In the genomic region with DNA sequence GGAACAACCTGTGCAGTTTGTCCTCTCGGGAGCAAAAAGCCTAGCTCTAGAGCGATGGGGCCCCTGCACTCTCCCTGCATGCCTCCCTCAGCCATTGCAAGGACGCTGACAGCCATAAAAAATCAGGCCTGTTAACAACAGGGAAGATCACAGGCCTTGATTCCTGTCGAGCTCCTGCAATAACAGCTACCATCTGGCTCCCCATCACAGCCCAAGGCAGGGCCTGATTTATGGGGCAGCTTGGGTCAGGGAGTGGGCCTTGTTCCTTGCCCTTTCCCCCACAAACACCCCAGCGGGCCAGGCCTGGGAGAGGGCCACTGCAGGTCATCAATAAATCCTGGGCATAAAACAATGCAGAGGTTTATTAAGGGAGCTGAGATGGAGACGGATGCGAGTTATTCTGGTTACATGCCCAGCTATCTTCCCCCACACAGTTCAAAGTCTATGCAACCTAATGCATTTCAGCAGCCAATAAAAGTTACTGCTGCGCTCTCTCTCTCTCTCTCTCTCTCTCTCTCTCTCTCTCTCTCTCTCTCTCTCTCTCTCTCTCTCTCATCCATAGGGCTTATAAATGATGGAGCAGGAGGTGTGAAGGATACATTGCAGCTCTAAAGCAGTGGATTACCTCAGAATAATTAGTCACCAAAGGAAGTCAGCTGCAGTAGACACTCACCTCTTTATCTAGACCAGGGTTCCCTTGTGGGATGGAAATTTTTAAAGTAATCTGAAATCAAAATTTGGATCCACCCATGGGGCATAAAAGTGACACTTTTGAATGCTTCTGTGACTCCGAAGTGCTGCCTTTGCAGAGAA, we compare ENCODE assay signal across 9 mouse cellular contexts.
DNase-seq lines count a peak whose midpoint lies in the region; ATAC-seq and TF ChIP-seq lines count a peak whose summit lies in the region.
"Had no signal": no experiment of that assay in that cellular context is flagged by ENCODE, and none has a peak within 500 bp of the region (broad histone marks: within the 10 kb centered on the region; RNA-seq: fewer than 3 reads in every experiment).

No protein-coding gene starts in this region.

- H3K27ac ChIP-seq in midbrain, embryonic 10.5 days (replicated peaks): 0 out of 2 replicates have a peak overlapping the region, but pooled peaks have one; percentile 23
- no peak overlapping the region for H3K27ac ChIP-seq in midbrain, embryonic 16.5 days (ENCODE audit: low read length)
- H3K27ac ChIP-seq in hindbrain, embryonic 11.5 days (ENCODE audit: low read depth, low read length): 0 out of 2 replicates have a peak overlapping the region, but pooled peaks have one; percentile 34
- H3K27ac ChIP-seq in kidney, postnatal 0 days: peak overlapping the region; percentile 54
- peak overlapping the region; percentile 50; the same call in 1 of the 2 replicates for H3K27ac ChIP-seq in stomach, embryonic 14.5 days (ENCODE audit: low read length)
- no peak overlapping the region for H3K27ac ChIP-seq in gastrocnemius, adult 2 months

- peak; percentile 32 for DNase-seq in midbrain, embryonic 10.5 days (ENCODE audit: low spot score)
- DNase-seq in hindbrain, embryonic 11.5 days (ENCODE audit: low spot score): peak; percentile 53
- peak; percentile 93 for DNase-seq in kidney, postnatal 0 days (ENCODE audit: low spot score)
- no peak for DNase-seq in heart, postnatal 36 days
- DNase-seq in cerebellum, postnatal 4 days (ENCODE audit: low spot score in 2 of 2): no peak
- no peak for DNase-seq in gastrocnemius, adult 2 months
- DNase-seq: cerebellum, adult 18-20 months had no signal

- peaks cover 16% of the 10 kb centered on the region for H3K4me1 ChIP-seq in midbrain, embryonic 10.5 days
- H3K4me1 ChIP-seq in midbrain, embryonic 16.5 days (ENCODE audit: control insufficient read depth, insufficient read depth, low read length): no peaks in the 10 kb centered on the region
- no peaks in the 10 kb centered on the region for H3K4me1 ChIP-seq in hindbrain, embryonic 11.5 days (replicated peaks; ENCODE audit: control insufficient read depth, insufficient read depth, low read length)
- H3K4me1 ChIP-seq in kidney, postnatal 0 days (replicated peaks; ENCODE audit: insufficient read depth, low read length): peaks cover 14% of the 10 kb centered on the region; the same call in 1 of the 2 replicates
- peaks cover 19% of the 10 kb centered on the region for H3K4me1 ChIP-seq in stomach, embryonic 14.5 days (ENCODE audit: control insufficient read depth, insufficient read depth, low read length)

- no peak overlapping the region for H3K4me3 ChIP-seq in midbrain, embryonic 10.5 days
- H3K4me3 ChIP-seq in midbrain, embryonic 16.5 days (ENCODE audit: low read depth, low read length): no peak overlapping the region
- no peak overlapping the region for H3K4me3 ChIP-seq in hindbrain, embryonic 11.5 days (ENCODE audit: low read depth, low read length)
- H3K4me3 ChIP-seq in kidney, postnatal 0 days (replicated peaks; ENCODE audit: low read depth, low read length): no peak overlapping the region
- no peak overlapping the region for H3K4me3 ChIP-seq in stomach, embryonic 14.5 days (ENCODE audit: low read depth, low read length)
- no peak overlapping the region for H3K4me3 ChIP-seq in gastrocnemius, adult 2 months

- no peaks in the 10 kb centered on the region for H3K9me3 ChIP-seq in midbrain, embryonic 10.5 days (replicated peaks)
- no peaks in the 10 kb centered on the region for H3K9me3 ChIP-seq in midbrain, embryonic 16.5 days (replicated peaks; ENCODE audit: control insufficient read depth, low read length, poor library complexity, severe bottlenecking)
- H3K9me3 ChIP-seq in hindbrain, embryonic 11.5 days (ENCODE audit: control insufficient read depth, low read length): no peaks in the 10 kb centered on the region
- no peaks in the 10 kb centered on the region for H3K9me3 ChIP-seq in kidney, postnatal 0 days (replicated peaks; ENCODE audit: low read length)
- H3K9me3 ChIP-seq in stomach, embryonic 14.5 days (ENCODE audit: control insufficient read depth, low read depth, low read length): no peaks in the 10 kb centered on the region

- H3K9ac ChIP-seq in midbrain, embryonic 16.5 days (ENCODE audit: low read depth, low read length): no peak overlapping the region
- H3K9ac ChIP-seq in hindbrain, embryonic 11.5 days (ENCODE audit: low read depth, low read length): no peak overlapping the region
- peak overlapping the region; percentile 27; the same call in 1 of the 2 replicates for H3K9ac ChIP-seq in kidney, postnatal 0 days (ENCODE audit: low read depth, low read length)
- no peak overlapping the region for H3K9ac ChIP-seq in stomach, embryonic 14.5 days (replicated peaks; ENCODE audit: low read depth, low read length)

- WGBS in midbrain, embryonic 10.5 days: 68% methylated on average over 9 of the region's 9 CpGs
- 54% methylated on average over 9 of the region's 9 CpGs for WGBS in midbrain, embryonic 16.5 days
- WGBS in hindbrain, embryonic 11.5 days: 28% methylated on average over 9 of the region's 9 CpGs
- WGBS in kidney, postnatal 0 days: 19% methylated on average over 9 of the region's 9 CpGs
- 34% methylated on average over 9 of the region's 9 CpGs for WGBS in stomach, embryonic 14.5 days

- H3K27me3 ChIP-seq in midbrain, embryonic 10.5 days (ENCODE audit: low read depth, poor library complexity, severe bottlenecking): peaks cover 66% of the 10 kb centered on the region
- H3K27me3 ChIP-seq in midbrain, embryonic 16.5 days (ENCODE audit: control insufficient read depth, insufficient read depth, low read depth, low read length): peaks cover 17% of the 10 kb centered on the region
- H3K27me3 ChIP-seq in hindbrain, embryonic 11.5 days (ENCODE audit: control insufficient read depth, insufficient read depth, low read length): no peaks in the 10 kb centered on the region; the same call in 1 of the 2 replicates
- H3K27me3 ChIP-seq in kidney, postnatal 0 days (ENCODE audit: insufficient read depth, low read length): no peaks in the 10 kb centered on the region
- H3K27me3 ChIP-seq in stomach, embryonic 14.5 days (ENCODE audit: control insufficient read depth, insufficient read depth, low read length): no peaks in the 10 kb centered on the region

- no peak overlapping the region for H3K4me2 ChIP-seq in midbrain, embryonic 16.5 days (ENCODE audit: low read length)
- H3K4me2 ChIP-seq in hindbrain, embryonic 11.5 days (replicated peaks; ENCODE audit: low read depth, low read length): no peak overlapping the region
- no peak overlapping the region for H3K4me2 ChIP-seq in kidney, postnatal 0 days (ENCODE audit: low read length)
- no peak overlapping the region for H3K4me2 ChIP-seq in stomach, embryonic 14.5 days (replicated peaks; ENCODE audit: low read depth, low read length)

- TF ChIP-seq CTCF in kidney, postnatal 0 days (IDR thresholded peaks at IDR 0.05; ENCODE audit: low read depth): no peak
- no peak for TF ChIP-seq CTCF in gastrocnemius, adult 2 months (IDR thresholded peaks at IDR 0.05)

- intact Hi-C loops in heart, postnatal 36 days (cut with DNase I): no loop called here
- intact Hi-C loops in gastrocnemius, adult 2 months (cut with DNase I): no loop called here

- H3K36me3 ChIP-seq in midbrain, embryonic 10.5 days: no peaks in the 10 kb centered on the region
- H3K36me3 ChIP-seq in midbrain, embryonic 16.5 days (ENCODE audit: control insufficient read depth, insufficient read depth, low read length): no peaks in the 10 kb centered on the region
- no peaks in the 10 kb centered on the region for H3K36me3 ChIP-seq in hindbrain, embryonic 11.5 days (ENCODE audit: control insufficient read depth, insufficient read depth, low read length)
- H3K36me3 ChIP-seq in kidney, postnatal 0 days (ENCODE audit: insufficient read depth, low read length): no peaks in the 10 kb centered on the region
- H3K36me3 ChIP-seq in stomach, embryonic 14.5 days (ENCODE audit: control insufficient read depth, insufficient read depth, low read length): no peaks in the 10 kb centered on the region

- ATAC-seq in midbrain, embryonic 16.5 days: no peak
- ATAC-seq in hindbrain, embryonic 11.5 days (ENCODE audit: low FRiP score): peak; percentile 69
- ATAC-seq in kidney, postnatal 0 days (replicated peaks; ENCODE audit: low FRiP score, low read depth): peak; percentile 90
- peak; percentile 26; the same call in 1 of the 2 replicates for ATAC-seq in stomach, embryonic 14.5 days (ENCODE audit: insufficient number of reproducible peaks, insufficient read depth, low FRiP score, low read depth)

Comparison
In these comparisons a context has a peak if more than half of its experiments do, and no peak if none do; other contexts are left out.
1. H3K27ac ChIP-seq: peak in midbrain, embryonic 10.5 days (single experiment), hindbrain, embryonic 11.5 days (single experiment), kidney, postnatal 0 days (single experiment) and stomach, embryonic 14.5 days (single experiment); none in midbrain, embryonic 16.5 days (single experiment) and gastrocnemius, adult 2 months (single experiment).
2. DNase-seq: peak in midbrain, embryonic 10.5 days (single experiment), hindbrain, embryonic 11.5 days (single experiment) and kidney, postnatal 0 days (single experiment); none in heart, postnatal 36 days (0 of 2), cerebellum, postnatal 4 days (0 of 2) and gastrocnemius, adult 2 months (single experiment).